16 mouse cellular contexts compared by ENCODE assay signal in genomic region chr7:131609677-131610076, GRCm38 (mm10). TPM values are rescaled to one million over a fixed set of nuclear protein-coding genes. Genes with fewer than 3 reads are reported as not detected.
A peak's percentile ranks its signal among the peaks of the same experiment; 100 is the strongest.
DNase-seq lines count a peak whose midpoint lies in the region; ATAC-seq and TF ChIP-seq lines count a peak whose summit lies in the region.
"Had no signal": no experiment of that assay in that cellular context is flagged by ENCODE, and none has a peak within 500 bp of the region (broad histone marks: within the 10 kb centered on the region; RNA-seq: fewer than 3 reads in every experiment).

No protein-coding gene starts in this region.

- H3K27ac ChIP-seq in hindbrain, embryonic 10.5 days: no peak overlapping the region
- H3K27ac ChIP-seq in hindbrain, embryonic 16.5 days (ENCODE audit: low read depth, low read length): no peak overlapping the region
- H3K27ac ChIP-seq in limb, embryonic 10.5 days: no peak overlapping the region
- no peak overlapping the region for H3K27ac ChIP-seq in layer of hippocampus, adult 2 months
- H3K27ac ChIP-seq in midbrain, embryonic 11.5 days (ENCODE audit: low read depth, low read length): no peak overlapping the region
- no peak overlapping the region for H3K27ac ChIP-seq in forebrain, embryonic 11.5 days (ENCODE audit: low read depth, low read length)
- H3K27ac ChIP-seq: gastrocnemius, adult 2 months; lung, embryonic 15.5 days; neural tube, embryonic 12.5 days had no signal

- peaks cover 21% of the 10 kb centered on the region for H3K27me3 ChIP-seq in hindbrain, embryonic 10.5 days (ENCODE audit: insufficient read depth, poor library complexity, severe bottlenecking)
- no peaks in the 10 kb centered on the region; the same call in 1 of the 2 replicates for H3K27me3 ChIP-seq in hindbrain, embryonic 16.5 days (replicated peaks; ENCODE audit: control insufficient read depth, insufficient read depth, low read length)
- peaks cover 13% of the 10 kb centered on the region for H3K27me3 ChIP-seq in limb, embryonic 10.5 days (ENCODE audit: low read depth, poor library complexity, severe bottlenecking)
- no peaks in the 10 kb centered on the region for H3K27me3 ChIP-seq in midbrain, embryonic 11.5 days (ENCODE audit: control insufficient read depth, insufficient read depth, low read length)
- H3K27me3 ChIP-seq in forebrain, embryonic 11.5 days (ENCODE audit: control insufficient read depth, insufficient read depth, low read length): no peaks in the 10 kb centered on the region; the same call in 1 of the 2 replicates
- H3K27me3 ChIP-seq: lung, embryonic 15.5 days; neural tube, embryonic 12.5 days had no signal

- peak; percentile 40 for DNase-seq in hindbrain, embryonic 10.5 days (ENCODE audit: low spot score)
- peak; percentile 49 for DNase-seq in 3T3-L1 (ENCODE audit: low read depth, low spot score)
- peak; percentile 81 for DNase-seq in embryo, embryonic 10 days (ENCODE audit: low spot score)
- DNase-seq in limb, embryonic 10.5 days (ENCODE audit: low spot score): peak; percentile 71
- no peak for DNase-seq in layer of hippocampus, adult 2 months (ENCODE audit: low spot score in 2 of 2)
- no peak for DNase-seq in midbrain, embryonic 11.5 days (ENCODE audit: low spot score, missing footprints)
- no peak for DNase-seq in forebrain, embryonic 11.5 days (ENCODE audit: low spot score)
- DNase-seq: cerebellum, postnatal 25 days; gastrocnemius, adult 2 months; heart, postnatal 4 days; kidney, postnatal 10 days; midbrain, embryonic 14.5 days had no signal

- H3K9ac ChIP-seq in hindbrain, embryonic 16.5 days (ENCODE audit: low read depth, low read length): no peak overlapping the region
- no peak overlapping the region for H3K9ac ChIP-seq in midbrain, embryonic 11.5 days (ENCODE audit: low read length)
- no peak overlapping the region for H3K9ac ChIP-seq in forebrain, embryonic 11.5 days (ENCODE audit: low read length)
- H3K9ac ChIP-seq: lung, embryonic 15.5 days; neural tube, embryonic 12.5 days had no signal

- H3K4me2 ChIP-seq in hindbrain, embryonic 16.5 days (ENCODE audit: low read length): no peak overlapping the region
- no peak overlapping the region for H3K4me2 ChIP-seq in midbrain, embryonic 11.5 days
- H3K4me2 ChIP-seq in forebrain, embryonic 11.5 days (ENCODE audit: low read depth, low read length, severe bottlenecking): no peak overlapping the region
- H3K4me2 ChIP-seq: heart, embryonic 11.5 days; lung, embryonic 15.5 days; neural tube, embryonic 12.5 days had no signal

- no peaks in the 10 kb centered on the region for H3K9me3 ChIP-seq in hindbrain, embryonic 10.5 days
- no peaks in the 10 kb centered on the region for H3K9me3 ChIP-seq in hindbrain, embryonic 16.5 days (ENCODE audit: control insufficient read depth, low read length)
- no peaks in the 10 kb centered on the region for H3K9me3 ChIP-seq in limb, embryonic 10.5 days (replicated peaks)
- H3K9me3 ChIP-seq in midbrain, embryonic 11.5 days (ENCODE audit: control insufficient read depth, low read length): no peaks in the 10 kb centered on the region
- H3K9me3 ChIP-seq in forebrain, embryonic 11.5 days (ENCODE audit: control insufficient read depth, low read length): no peaks in the 10 kb centered on the region
- H3K9me3 ChIP-seq: lung, embryonic 15.5 days; neural tube, embryonic 12.5 days had no signal

- no peak overlapping the region for H3K4me3 ChIP-seq in hindbrain, embryonic 10.5 days
- no peak overlapping the region for H3K4me3 ChIP-seq in hindbrain, embryonic 16.5 days (ENCODE audit: low read length)
- H3K4me3 ChIP-seq in limb, embryonic 10.5 days: no peak overlapping the region
- no peak overlapping the region for H3K4me3 ChIP-seq in layer of hippocampus, adult 2 months
- no peak overlapping the region for H3K4me3 ChIP-seq in midbrain, embryonic 11.5 days (ENCODE audit: low read depth, low read length)
- no peak overlapping the region for H3K4me3 ChIP-seq in forebrain, embryonic 11.5 days (ENCODE audit: low read depth, low read length)
- H3K4me3 ChIP-seq: gastrocnemius, adult 2 months; lung, embryonic 15.5 days; neural tube, embryonic 12.5 days had no signal

- no peaks in the 10 kb centered on the region for H3K4me1 ChIP-seq in hindbrain, embryonic 10.5 days (replicated peaks)
- no peaks in the 10 kb centered on the region for H3K4me1 ChIP-seq in hindbrain, embryonic 16.5 days (ENCODE audit: control insufficient read depth, insufficient read depth, low read depth, low read length)
- H3K4me1 ChIP-seq in limb, embryonic 10.5 days: peaks cover 4% of the 10 kb centered on the region
- H3K4me1 ChIP-seq in midbrain, embryonic 11.5 days (ENCODE audit: control insufficient read depth, insufficient read depth, low read length): no peaks in the 10 kb centered on the region
- no peaks in the 10 kb centered on the region for H3K4me1 ChIP-seq in forebrain, embryonic 11.5 days (replicated peaks; ENCODE audit: control insufficient read depth, insufficient read depth, low read length)
- H3K4me1 ChIP-seq: lung, embryonic 15.5 days; neural tube, embryonic 12.5 days had no signal

- TF ChIP-seq CTCF in layer of hippocampus, adult 2 months (conservative IDR thresholded peaks at IDR 0.05): no peak

- WGBS in hindbrain, embryonic 10.5 days: 39% methylated on average over 7 of the region's 7 CpGs
- 32% methylated on average over 7 of the region's 7 CpGs for WGBS in hindbrain, embryonic 16.5 days
- 22% methylated on average over 7 of the region's 7 CpGs for WGBS in limb, embryonic 10.5 days
- WGBS in midbrain, embryonic 11.5 days: 45% methylated on average over 7 of the region's 7 CpGs
- WGBS in forebrain, embryonic 11.5 days: 41% methylated on average over 7 of the region's 7 CpGs

- no peak; the same call in 1 of the 2 replicates for ATAC-seq in hindbrain, embryonic 16.5 days
- no peak for ATAC-seq in midbrain, embryonic 11.5 days (ENCODE audit: low FRiP score)
- no peak for ATAC-seq in forebrain, embryonic 11.5 days (replicated peaks; ENCODE audit: low FRiP score)

- no peaks in the 10 kb centered on the region for H3K36me3 ChIP-seq in hindbrain, embryonic 10.5 days
- no peaks in the 10 kb centered on the region for H3K36me3 ChIP-seq in hindbrain, embryonic 16.5 days (ENCODE audit: control insufficient read depth, insufficient read depth, low read length)
- H3K36me3 ChIP-seq in limb, embryonic 10.5 days: no peaks in the 10 kb centered on the region
- no peaks in the 10 kb centered on the region for H3K36me3 ChIP-seq in midbrain, embryonic 11.5 days (ENCODE audit: control insufficient read depth, insufficient read depth, low read length)
- H3K36me3 ChIP-seq in forebrain, embryonic 11.5 days (ENCODE audit: control insufficient read depth, insufficient read depth, low read length): no peaks in the 10 kb centered on the region
- H3K36me3 ChIP-seq: lung, embryonic 15.5 days; neural tube, embryonic 12.5 days had no signal

RNA-seq across cellular contexts. Expression of gene Bub3, which starts 49.7 kb away (rescaled TPM):
- polyA plus RNA-seq in hindbrain, embryonic 10.5 days (2016; fragmentation: Nextera tagmentation; extraction: Ambion mirVana): 306 and 322 TPM in 2 replicates
- 149 and 162 TPM in 2 replicates for polyA plus RNA-seq in hindbrain, embryonic 16.5 days (2015; fragmentation: Nextera tagmentation; extraction: Ambion mirVana)
- 338 and 339 TPM in 2 replicates for polyA plus RNA-seq in limb, embryonic 10.5 days (2016; fragmentation: Nextera tagmentation; extraction: Ambion mirVana)
- 10 to 100 TPM; 59.4 to 66.3 TPM for total RNA-seq in layer of hippocampus, adult 2 months (2021)
- 275 and 279 TPM in 2 replicates for polyA plus RNA-seq in midbrain, embryonic 11.5 days (2014; fragmentation: Nextera tagmentation; extraction: Ambion mirVana)
- 256 and 281 TPM in 2 replicates for polyA plus RNA-seq in forebrain, embryonic 11.5 days (2014; fragmentation: Nextera tagmentation; extraction: Ambion mirVana)

Comparison
In these comparisons a context has a peak if more than half of its experiments do, and no peak if none do; other contexts are left out.
1. DNase-seq: peak in hindbrain, embryonic 10.5 days (single experiment), 3T3-L1 (single experiment), embryo, embryonic 10 days (single experiment) and limb, embryonic 10.5 days (single experiment); none in layer of hippocampus, adult 2 months (0 of 2), midbrain, embryonic 11.5 days (single experiment) and forebrain, embryonic 11.5 days (single experiment).